In the genomic region with DNA sequence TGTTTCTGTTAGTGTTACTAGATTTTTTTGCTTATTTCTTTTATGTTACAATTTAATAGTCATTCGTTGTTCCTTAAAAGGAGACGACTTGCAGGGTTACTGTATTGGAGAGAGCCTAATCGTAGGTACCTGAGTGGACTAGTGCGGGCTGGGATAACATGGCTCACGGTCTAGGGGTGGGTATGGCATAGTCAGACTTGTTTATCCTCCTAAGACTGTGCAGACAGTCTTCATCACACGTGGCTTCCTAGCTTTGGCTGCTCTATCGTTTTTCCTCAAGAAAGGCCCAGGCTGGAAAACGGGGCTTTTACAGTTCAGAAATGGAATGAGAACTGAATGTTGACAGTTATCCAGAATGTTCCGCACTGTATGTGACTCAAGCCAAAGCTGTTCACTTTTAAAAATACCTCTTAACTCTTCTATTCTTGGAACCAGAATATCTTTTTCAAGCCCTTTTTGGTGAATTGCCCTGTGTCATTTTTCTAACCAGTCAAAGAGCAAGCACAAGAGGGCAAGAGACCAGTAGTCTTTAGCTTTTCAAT, we compare ENCODE assay signal across 14 mouse cellular contexts. TPM values are rescaled to one million over a fixed set of nuclear protein-coding genes. Genes with fewer than 3 reads are reported as not detected.
DNase-seq lines count a peak whose midpoint lies in the region; ATAC-seq and TF ChIP-seq lines count a peak whose summit lies in the region.
"Had no signal": no experiment of that assay in that cellular context is flagged by ENCODE, and none has a peak within 500 bp of the region (broad histone marks: within the 10 kb centered on the region; RNA-seq: fewer than 3 reads in every experiment).

No protein-coding gene starts in this region.

- H3K27ac ChIP-seq in forebrain, postnatal 0 days (ENCODE audit: low read depth, low read length), result no peak overlapping the region
- H3K27ac ChIP-seq in forebrain, embryonic 12.5 days, result no peak overlapping the region
- H3K27ac ChIP-seq in heart, embryonic 15.5 days, result peak overlapping the region; percentile 81
- H3K27ac ChIP-seq: embryonic facial prominence, embryonic 12.5 days; kidney, embryonic 15.5 days; midbrain, embryonic 13.5 days had no signal

- H3K9ac ChIP-seq in forebrain, postnatal 0 days, result no peak overlapping the region
- H3K9ac ChIP-seq in forebrain, embryonic 12.5 days, result no peak overlapping the region
- no peak overlapping the region for H3K9ac ChIP-seq in heart, embryonic 15.5 days
- H3K9ac ChIP-seq: embryonic facial prominence, embryonic 12.5 days; kidney, embryonic 15.5 days; midbrain, embryonic 13.5 days had no signal

- H3K4me2 ChIP-seq in forebrain, postnatal 0 days (ENCODE audit: low read depth), result no peak overlapping the region
- H3K4me2 ChIP-seq in forebrain, embryonic 12.5 days, result no peak overlapping the region
- H3K4me2 ChIP-seq in heart, embryonic 15.5 days, result no peak overlapping the region
- H3K4me2 ChIP-seq: embryonic facial prominence, embryonic 12.5 days; kidney, embryonic 15.5 days; midbrain, embryonic 13.5 days had no signal

- WGBS in forebrain, postnatal 0 days, result 68% methylated on average over 9 of the region's 9 CpGs
- WGBS in forebrain, embryonic 12.5 days, result 86% methylated on average over 9 of the region's 9 CpGs
- 60% methylated on average over 9 of the region's 9 CpGs for WGBS in heart, embryonic 15.5 days

- intact Hi-C loops in heart, postnatal 25 days (cut with DNase I), result loop anchor here (5.0 kb wide), 1 partner anchor 38 kb away; the partner anchor contains the start of gene Cdk6

- DNase-seq in forebrain, postnatal 0 days, result no peak
- no peak for DNase-seq in heart, postnatal 25 days (ENCODE audit: low spot score)
- DNase-seq in lung, postnatal 10 days, result peak; percentile 51
- DNase-seq in lung, postnatal 25 days (ENCODE audit: low spot score), result no peak
- DNase-seq in left cerebral cortex, adult 18-20 months (ENCODE audit: low spot score in 2 of 2), result no peak
- DNase-seq in left cerebral cortex, adult 8-10 months (ENCODE audit: low spot score in 2 of 2), result no peak
- DNase-seq: cerebellum, adult 11-12 months; thymus, postnatal 4 days had no signal

- ATAC-seq in forebrain, postnatal 0 days, result peak; percentile 78
- no peak for ATAC-seq in forebrain, embryonic 12.5 days (ENCODE audit: low FRiP score)
- no peak for ATAC-seq in heart, embryonic 15.5 days (replicated peaks; ENCODE audit: insufficient number of reproducible peaks, insufficient read depth, low FRiP score, low read depth)
- ATAC-seq: midbrain, embryonic 13.5 days; Patski had no signal

- H3K36me3 ChIP-seq in forebrain, postnatal 0 days (ENCODE audit: insufficient read depth), result no peaks in the 10 kb centered on the region
- no peaks in the 10 kb centered on the region for H3K36me3 ChIP-seq in forebrain, embryonic 12.5 days (replicated peaks)
- H3K36me3 ChIP-seq in heart, embryonic 15.5 days, result no peaks in the 10 kb centered on the region
- H3K36me3 ChIP-seq: embryonic facial prominence, embryonic 12.5 days; kidney, embryonic 15.5 days; midbrain, embryonic 13.5 days had no signal

- H3K27me3 ChIP-seq in forebrain, postnatal 0 days (ENCODE audit: insufficient read depth, low read length), result no peaks in the 10 kb centered on the region
- no peaks in the 10 kb centered on the region for H3K27me3 ChIP-seq in forebrain, embryonic 12.5 days
- no peaks in the 10 kb centered on the region for H3K27me3 ChIP-seq in heart, embryonic 15.5 days
- H3K27me3 ChIP-seq: embryonic facial prominence, embryonic 12.5 days; kidney, embryonic 15.5 days; midbrain, embryonic 13.5 days; Patski had no signal

- H3K4me1 ChIP-seq in forebrain, postnatal 0 days (ENCODE audit: insufficient read depth), result no peaks in the 10 kb centered on the region
- H3K4me1 ChIP-seq in forebrain, embryonic 12.5 days, result no peaks in the 10 kb centered on the region
- peaks cover 49% of the 10 kb centered on the region for H3K4me1 ChIP-seq in heart, embryonic 15.5 days (replicated peaks)

- TF ChIP-seq CTCF in forebrain, postnatal 0 days (IDR thresholded peaks at IDR 0.05; ENCODE audit: low read depth), result no peak

- no peak overlapping the region for H3K4me3 ChIP-seq in forebrain, postnatal 0 days (ENCODE audit: low read depth, low read length)
- H3K4me3 ChIP-seq in forebrain, embryonic 12.5 days (replicated peaks), result no peak overlapping the region
- H3K4me3 ChIP-seq in heart, embryonic 15.5 days, result no peak overlapping the region
- H3K4me3 ChIP-seq: embryonic facial prominence, embryonic 12.5 days; kidney, embryonic 15.5 days; midbrain, embryonic 13.5 days had no signal

- no peaks in the 10 kb centered on the region for H3K9me3 ChIP-seq in forebrain, postnatal 0 days (ENCODE audit: low read length)
- H3K9me3 ChIP-seq in forebrain, embryonic 12.5 days, result no peaks in the 10 kb centered on the region
- H3K9me3 ChIP-seq in heart, embryonic 15.5 days (replicated peaks), result no peaks in the 10 kb centered on the region
- H3K9me3 ChIP-seq: embryonic facial prominence, embryonic 12.5 days; kidney, embryonic 15.5 days; midbrain, embryonic 13.5 days had no signal

RNA-seq across cellular contexts. Expression of gene Cdk6, which starts 39.5 kb away (rescaled TPM):
- 14.3 and 19.8 TPM in 2 replicates for total RNA-seq in forebrain, postnatal 0 days (2014; rRNA removed)
- polyA plus RNA-seq in forebrain, postnatal 0 days (2015; fragmentation: Nextera tagmentation; extraction: Ambion mirVana), result 4.4 and 9.4 TPM in 2 replicates
- 31.2 and 32.4 TPM in 2 replicates for polyA plus RNA-seq in forebrain, embryonic 12.5 days (2016; fragmentation: Nextera tagmentation; extraction: Ambion mirVana)
- 31.7 and 45.4 TPM in 2 replicates for polyA plus RNA-seq in heart, embryonic 15.5 days (2015; fragmentation: Nextera tagmentation; extraction: Ambion mirVana)
- total RNA-seq in heart, postnatal 25 days (2021), result 10 to 100 TPM; 12.1 to 15.2 TPM
- total RNA-seq in left cerebral cortex, adult 18-20 months (2021), result 1 to 10 TPM; 2.2 to 3.8 TPM
- total RNA-seq in left cerebral cortex, adult 8-10 months (2022), result 1 to 10 TPM; 2.4 to 6.4 (median 3.8) TPM
